Mouse (Mus musculus) cerebellum, adult 2 months (tissue): Measurements from ENCODE around the gene Mxd4. TPM values are rescaled to one million over a fixed set of nuclear protein-coding genes. Genes with fewer than 3 reads are reported as not detected.
A peak's percentile ranks its signal among the peaks of the same experiment; 100 is the strongest.

Experiments
- DNase-seq, 2 experiments: peaks; one replicate each; pipeline ENCODE4 v3.0.0; 2021
- H3K27ac ChIP-seq: fragments of 200-500 bp; 2 replicates; pipeline ENCODE4 v1.5.1; 2012; ENCODE audit warnings: low read length, control low read depth, inconsistent platforms; ENCODE audit not compliant: insufficient read depth
- H3K27me3 ChIP-seq: fragments of 200-500 bp; 2 replicates; pipeline ENCODE4 v1.6.1; 2012; ENCODE audit warnings: inconsistent platforms, mild to moderate bottlenecking, low read length, moderate library complexity; ENCODE audit not compliant: control insufficient read depth, insufficient read depth
- H3K4me1 ChIP-seq: fragments of 200-500 bp; 2 replicates; pipeline ENCODE4 v1.6.1; 2011; ENCODE audit warnings: low read length; ENCODE audit not compliant: control insufficient read depth, insufficient read depth
- H3K4me3 ChIP-seq: fragments of 200-500 bp; replicated peaks from 2 replicates; pipeline ENCODE3; 2011; ENCODE audit warnings: mild to moderate bottlenecking, low read depth, low read length, control low read depth; ENCODE audit not compliant: insufficient read depth
- CTCF ChIP-seq: fragments of 200-500 bp; IDR thresholded peaks from 2 replicates; pipeline ENCODE4 v1.5.1; 2011; ENCODE audit warnings: low read depth, mild to moderate bottlenecking, control low read depth, low read length, moderate library complexity, borderline replicate concordance; ENCODE audit not compliant: insufficient read depth
- POLR2A ChIP-seq: fragments of 200-500 bp; IDR thresholded peaks from 2 replicates; pipeline ENCODE4 v1.6.1; 2011; ENCODE audit warnings: low read length, control low read depth, borderline replicate concordance; ENCODE audit not compliant: insufficient read depth
- WGBS: fragments of 180-500 bp; shearing (Covaris S2); methylation state at CpG from one replicate; pipeline ENCODE4 v1.1.7; 2018; 5-methylcytosine and 5-hydroxymethylcytosine counted together
- polyA plus RNA-seq: library from polyadenylated mRNA; depleted of rRNA; stranded (reverse); fragments of >200 nt; gene quantifications from 2 replicates; pipeline ENCODE4 v1.2.3, GENCODE M21; 2012

Mxd4 gene
- polyA plus RNA-seq, 1 experiment: 91.6 TPM

GRCm38 (mm10) chr5:34186961-34187391 lies 544 bp downstream of the Mxd4 start:
- no peaks in the 10 kb centered on the region for H3K27me3 ChIP-seq
- no peak for TF ChIP-seq CTCF
- TF ChIP-seq POLR2A: no peak
- peak; percentile 68 to 69 for DNase-seq
- H3K27ac ChIP-seq: peak overlapping the region; percentile 60
- under 1% methylated on average over 46 of the region's 46 CpGs for WGBS
- H3K4me1 ChIP-seq: peaks cover 46% of the 10 kb centered on the region
- peak overlapping the region; percentile 61 for H3K4me3 ChIP-seq

- DNase-seq: no peak
- 6% methylated on average over 2 of the region's 2 CpGs for WGBS
- Histone ChIP-seq H3K27me3 (no peaks in the 10 kb centered on the region), H3K4me1 (peaks cover 51% of the 10 kb centered on the region), H3K27ac (peak overlapping the region; percentile 30), H3K4me3 (peak overlapping the region; percentile 61)
- TF ChIP-seq POLR2A (no peak), CTCF (no peak)
Measured at GRCm38 (mm10) chr5:34186391-34186790, 1.1 kb downstream of the Mxd4 start.

GRCm38 (mm10) chr5:34185791-34186190 lies 1.7 kb downstream of the Mxd4 start:
- Histone ChIP-seq H3K27ac (peak overlapping the region; percentile 30; the same call in 1 of the 2 replicates), H3K27me3 (no peaks in the 10 kb centered on the region), H3K4me1 (peaks cover 56% of the 10 kb centered on the region), H3K4me3 (peak overlapping the region; percentile 61)
- DNase-seq: peak in 1 of 2 experiments; percentile 29
- TF ChIP-seq POLR2A (no peak), CTCF (no peak)

- H3K4me1 ChIP-seq: peaks cover 61% of the 10 kb centered on the region
Measured at GRCm38 (mm10) chr5:34185051-34185580, 2.4 kb downstream of the Mxd4 start.

GRCm38 (mm10) chr5:34183976-34184375 lies 3.5 kb downstream of the Mxd4 start:
- WGBS: 86% methylated on average over 3 of the region's 3 CpGs
- H3K27ac ChIP-seq: peak overlapping the region; percentile 43; the same call in 1 of the 2 replicates
- no peak overlapping the region for H3K4me3 ChIP-seq
- peak in 1 of 2 experiments; percentile 13 for DNase-seq
- TF ChIP-seq POLR2A: no peak
- TF ChIP-seq CTCF: no peak
- H3K27me3 ChIP-seq: no peaks in the 10 kb centered on the region
- peaks cover 55% of the 10 kb centered on the region for H3K4me1 ChIP-seq

More at GRCm38 (mm10) chr5:34185051-34185580, 2.4 kb downstream of the Mxd4 start:
- Histone ChIP-seq H3K27ac (peak overlapping the region; percentile 42; the same call in 1 of the 2 replicates), H3K4me3 (no peak overlapping the region), H3K27me3 (no peaks in the 10 kb centered on the region)
- WGBS: 80% methylated on average over 1 of the region's 1 CpGs
- TF ChIP-seq CTCF (no peak), POLR2A (no peak)
- peak in 1 of 2 experiments; percentile 18 for DNase-seq

- WGBS: 29% methylated on average over 5 of the region's 5 CpGs
- no peaks in the 10 kb centered on the region for H3K27me3 ChIP-seq
- DNase-seq: peak in 1 of 2 experiments; percentile 21
- H3K27ac ChIP-seq: peak overlapping the region; percentile 62; the same call in 1 of the 2 replicates
- TF ChIP-seq POLR2A (no peak), CTCF (no peak)
- H3K4me1 ChIP-seq: peaks cover 52% of the 10 kb centered on the region
- H3K4me3 ChIP-seq: no peak overlapping the region
Measured at GRCm38 (mm10) chr5:34183156-34183880, 4.2 kb downstream of the Mxd4 start.

- TF ChIP-seq CTCF: no peak
- no peak for TF ChIP-seq POLR2A
- Histone ChIP-seq H3K4me3 (no peak overlapping the region), H3K4me1 (peaks cover 57% of the 10 kb centered on the region), H3K27ac (peak overlapping the region; percentile 62; the same call in 1 of the 2 replicates), H3K27me3 (no peaks in the 10 kb centered on the region)
- DNase-seq: peak in 1 of 2 experiments; percentile 30
- 32% methylated on average over 3 of the region's 3 CpGs for whole genome bisulfite sequencing
Measured at GRCm38 (mm10) chr5:34182486-34182885, 5.0 kb downstream of the Mxd4 start.
